Mouse (Mus musculus) brain, adult 2 months (tissue): ENCODE results near the gene Rint1.

Experiments used
- DNase-seq: peaks from one replicate; pipeline ENCODE4 v3.0.0; 2011; ENCODE audit warnings: low read depth, low spot score

The Rint1 gene

DNA sequence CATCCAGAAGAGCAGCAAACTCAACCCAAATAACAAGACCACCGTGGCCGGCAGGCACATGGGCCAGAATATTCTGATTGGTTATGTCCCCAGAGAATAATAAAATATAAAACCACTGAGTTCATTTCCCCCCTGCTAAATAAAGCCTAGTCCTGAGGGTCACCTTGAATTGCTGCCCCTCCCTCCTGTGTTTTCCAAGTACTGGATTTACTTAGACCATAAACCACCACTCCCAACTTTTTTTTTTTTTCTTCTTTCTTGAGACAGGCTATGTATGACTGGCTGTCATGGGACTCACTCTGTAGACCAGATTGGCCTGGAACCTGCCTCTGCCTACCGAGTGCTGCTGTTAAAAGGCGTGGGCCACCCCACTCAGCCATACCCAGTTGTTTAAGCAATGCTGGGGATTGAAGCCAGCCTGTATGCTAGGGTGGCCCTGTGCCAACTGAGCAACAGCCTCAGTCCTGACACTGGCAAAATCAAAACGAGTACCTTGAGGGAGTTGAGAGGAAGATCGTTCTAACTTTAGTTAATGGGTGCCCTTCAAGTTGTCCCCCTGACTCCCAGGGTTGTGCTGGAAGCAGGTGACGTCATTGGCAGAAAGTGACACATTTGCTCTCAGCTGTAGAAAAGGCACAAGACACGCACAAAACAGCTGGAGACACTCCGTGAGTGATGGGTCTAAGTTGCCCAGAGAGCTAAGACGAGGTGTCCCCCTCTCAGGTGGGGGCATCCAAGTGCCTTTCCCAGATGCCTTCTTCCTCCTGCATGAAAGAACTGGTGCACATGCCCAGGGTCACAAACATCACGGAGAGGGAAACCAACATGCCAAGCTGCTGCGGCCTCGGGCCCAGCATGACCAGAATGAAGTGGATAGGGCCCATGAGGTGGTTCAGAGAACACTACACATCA lies 76.8 kb downstream of the Rint1 start:
- no peak for DNase-seq

- peak; percentile 67 for DNase-seq
These were observed 78.4 kb downstream of the Rint1 start for GRCm38 (mm10) chr5:23865941-23866340.
